Mouse (Mus musculus): ENCODE data around the gene Chn1.

- no peak for TF ChIP-seq CTCF (IDR thresholded peaks at IDR 0.05; ENCODE audit: extremely low read depth, insufficient read length, insufficient replicate concordance, low read depth, low read length)
- no peak for TF ChIP-seq POLR2A (IDR thresholded peaks at IDR 0.05; ENCODE audit: low read depth, low read length)
Observed at GRCm38 (mm10) chr2:73612367-73612914, 162.7 kb downstream of the Chn1 start.
